Mouse (Mus musculus) retina, embryonic 14.5 days (tissue): ENCODE results near the gene Kars.

Source experiments
- DNase-seq: peaks from one replicate; pipeline ENCODE4 v3.0.0-alpha.2; 2015; ENCODE audit warnings: low spot score

The Kars gene

DNA sequence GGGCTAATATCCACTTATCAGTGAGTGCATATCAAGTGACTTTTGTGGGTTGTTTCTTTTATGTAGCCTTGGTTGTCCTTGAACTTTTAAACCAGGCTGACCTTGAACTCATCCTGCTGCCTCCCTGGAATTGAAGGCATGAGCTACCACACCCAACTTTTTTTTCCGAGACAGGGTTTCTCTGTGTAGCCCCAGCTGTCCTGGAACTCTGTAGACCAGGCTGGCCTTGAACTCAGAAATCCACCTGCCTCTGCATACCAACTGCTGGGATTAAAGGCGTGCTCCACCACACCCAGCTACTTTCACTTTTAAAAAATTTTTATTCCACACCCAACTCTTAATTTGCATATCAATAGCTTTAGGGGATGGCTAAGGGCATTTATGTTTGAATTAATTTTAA lies 67.6 kb downstream of the Kars start:
- no peak for DNase-seq
